Mouse (Mus musculus): ENCODE measurements around the gene Flywch1. TPM values are rescaled to one million over a fixed set of nuclear protein-coding genes. Genes with fewer than 3 reads are reported as not detected.
"Not testable (repeated sequence)": the region's sequence is repeated elsewhere in the genome, so short reads cannot be mapped to it uniquely, and the experiment has no call there.

Flywch1 gene
- total RNA-seq, 1 experiment from 2014 or later = 33.8 TPM

GRCm38 (mm10) chr17:23785561-23786471 lies 14.4 kb upstream of the Flywch1 start, which contains the start of gene Flywch2:
TSS of gene Flywch2 (minus strand) at chr17:23786081.
- ATAC-seq (replicated peaks; ENCODE audit: low read depth, poor library complexity, severe bottlenecking) = peak; percentile 76

GRCm38 (mm10) chr17:23783352-23783751 lies 11.9 kb upstream of the Flywch1 start:
- ATAC-seq (replicated peaks; ENCODE audit: low read depth, poor library complexity, severe bottlenecking) = no peak

GRCm38 (mm10) chr17:23778447-23778846 lies 7.0 kb upstream of the Flywch1 start:
- ATAC-seq (replicated peaks; ENCODE audit: low read depth, poor library complexity, severe bottlenecking) = no peak

- ATAC-seq (replicated peaks; ENCODE audit: low read depth, poor library complexity, severe bottlenecking) = no peak
Measured at GRCm38 (mm10) chr17:23777141-23777540, 5.7 kb upstream of the Flywch1 start.

GRCm38 (mm10) chr17:23776216-23776615 lies 4.8 kb upstream of the Flywch1 start:
- no peak for ATAC-seq (replicated peaks; ENCODE audit: low read depth, poor library complexity, severe bottlenecking)

GRCm38 (mm10) chr17:23774090-23774489 lies 2.7 kb upstream of the Flywch1 start:
- peak; percentile 76 for ATAC-seq (replicated peaks; ENCODE audit: low read depth, poor library complexity, severe bottlenecking)

- no peak for ATAC-seq (replicated peaks; ENCODE audit: low read depth, poor library complexity, severe bottlenecking)
Measured at GRCm38 (mm10) chr17:23773676-23774075, 2.3 kb upstream of the Flywch1 start.

- not testable (repeated sequence) for ATAC-seq (replicated peaks; ENCODE audit: low read depth, poor library complexity, severe bottlenecking)
Measured at GRCm38 (mm10) chr17:23772219-23772556, 786 bp upstream of the Flywch1 start.

GRCm38 (mm10) chr17:23770896-23771283 lies 512 bp downstream of the Flywch1 start:
- 0 out of 2 replicates have a peak, but pooled peaks have one; percentile 12 for ATAC-seq (replicated peaks; ENCODE audit: low read depth, poor library complexity, severe bottlenecking)

- ATAC-seq (replicated peaks; ENCODE audit: low read depth, poor library complexity, severe bottlenecking) = no peak
Measured at GRCm38 (mm10) chr17:23770493-23770892, 909 bp downstream of the Flywch1 start.

GRCm38 (mm10) chr17:23762976-23763375 lies 8.4 kb downstream of the Flywch1 start:
- ATAC-seq (replicated peaks; ENCODE audit: low read depth, poor library complexity, severe bottlenecking) = no peak

- no peak for ATAC-seq (replicated peaks; ENCODE audit: low read depth, poor library complexity, severe bottlenecking)
Measured at GRCm38 (mm10) chr17:23761155-23761554, 10.2 kb downstream of the Flywch1 start.

GRCm38 (mm10) chr17:23760231-23760630 lies 11.2 kb downstream of the Flywch1 start:
- no peak for ATAC-seq (replicated peaks; ENCODE audit: low read depth, poor library complexity, severe bottlenecking)

- ATAC-seq (replicated peaks; ENCODE audit: low read depth, poor library complexity, severe bottlenecking) = no peak
Measured at GRCm38 (mm10) chr17:23758801-23759200, 12.6 kb downstream of the Flywch1 start.

- ATAC-seq (replicated peaks; ENCODE audit: low read depth, poor library complexity, severe bottlenecking) = no peak
Measured at GRCm38 (mm10) chr17:23757581-23757980, 13.8 kb downstream of the Flywch1 start.

GRCm38 (mm10) chr17:23755689-23756088 lies 15.7 kb downstream of the Flywch1 start:
- no peak for ATAC-seq (replicated peaks; ENCODE audit: low read depth, poor library complexity, severe bottlenecking)

- ATAC-seq (replicated peaks; ENCODE audit: low read depth, poor library complexity, severe bottlenecking) = no peak
Measured at GRCm38 (mm10) chr17:23749400-23750191, 21.8 kb downstream of the Flywch1 start.

GRCm38 (mm10) chr17:23748631-23749391 lies 22.6 kb downstream of the Flywch1 start:
- ATAC-seq (replicated peaks; ENCODE audit: low read depth, poor library complexity, severe bottlenecking) = peak; percentile 64

- ATAC-seq (replicated peaks; ENCODE audit: low read depth, poor library complexity, severe bottlenecking) = no peak
Measured at GRCm38 (mm10) chr17:23748026-23748425, 23.4 kb downstream of the Flywch1 start.

- ATAC-seq (replicated peaks; ENCODE audit: low read depth, poor library complexity, severe bottlenecking) = no peak
Measured at GRCm38 (mm10) chr17:23747471-23747870, 23.9 kb downstream of the Flywch1 start.
